Comparison of ENCODE assay signal across 9 mouse cellular contexts in the genomic region with DNA sequence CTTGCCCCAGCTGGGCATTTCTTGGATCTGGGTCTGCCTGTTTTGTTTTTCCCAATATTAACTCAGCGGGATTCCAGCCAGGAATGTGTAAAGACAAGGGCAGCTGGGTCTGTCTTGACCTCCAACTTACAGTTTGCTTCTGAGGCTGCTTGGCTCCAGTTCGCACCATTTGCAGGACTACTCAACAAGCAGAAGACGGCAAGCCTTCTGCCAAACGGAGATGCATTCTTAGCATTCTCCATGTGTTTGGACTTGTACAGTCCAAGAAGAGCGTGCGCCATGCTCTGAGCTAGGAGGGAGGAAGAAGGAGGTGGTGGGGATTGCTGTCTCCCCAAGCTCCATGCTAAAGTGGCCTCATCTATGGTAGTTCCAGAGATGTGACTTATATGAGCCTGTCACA.
DNase-seq lines count a peak whose midpoint lies in the region; ATAC-seq and TF ChIP-seq lines count a peak whose summit lies in the region.
"Had no signal": no experiment of that assay in that cellular context is flagged by ENCODE, and none has a peak within 500 bp of the region (broad histone marks: within the 10 kb centered on the region; RNA-seq: fewer than 3 reads in every experiment).

No protein-coding gene starts in this region.

- H3K9ac ChIP-seq in heart, embryonic 12.5 days: no peak overlapping the region
- H3K9ac ChIP-seq in midbrain, postnatal 0 days (replicated peaks; ENCODE audit: low read length, poor library complexity, severe bottlenecking): no peak overlapping the region
- no peak overlapping the region for H3K9ac ChIP-seq in midbrain, embryonic 14.5 days (replicated peaks; ENCODE audit: low read length)
- H3K9ac ChIP-seq: liver, embryonic 13.5 days had no signal

- no peak for TF ChIP-seq CTCF in midbrain, postnatal 0 days (IDR thresholded peaks at IDR 0.05)

- no peaks in the 10 kb centered on the region for H3K36me3 ChIP-seq in heart, embryonic 12.5 days
- H3K36me3 ChIP-seq in midbrain, postnatal 0 days (ENCODE audit: insufficient read depth, low read length): no peaks in the 10 kb centered on the region
- no peaks in the 10 kb centered on the region for H3K36me3 ChIP-seq in midbrain, embryonic 14.5 days (ENCODE audit: control insufficient read depth, insufficient read depth, low read length)
- H3K36me3 ChIP-seq: liver, embryonic 13.5 days had no signal

- H3K27me3 ChIP-seq in heart, embryonic 12.5 days (replicated peaks): no peaks in the 10 kb centered on the region
- H3K27me3 ChIP-seq in midbrain, postnatal 0 days (ENCODE audit: insufficient read depth, low read length): no peaks in the 10 kb centered on the region
- no peaks in the 10 kb centered on the region for H3K27me3 ChIP-seq in midbrain, embryonic 14.5 days (ENCODE audit: control insufficient read depth, insufficient read depth, low read length)
- H3K27me3 ChIP-seq: liver, embryonic 13.5 days had no signal

- H3K4me1 ChIP-seq in heart, embryonic 12.5 days (replicated peaks): peaks cover 9% of the 10 kb centered on the region; the same call in 1 of the 2 replicates
- no peaks in the 10 kb centered on the region; the same call in 1 of the 2 replicates for H3K4me1 ChIP-seq in midbrain, postnatal 0 days (ENCODE audit: insufficient read depth, low read length)
- 0 out of 2 replicates have a peak, but pooled peaks cover 3% of the 10 kb centered on the region for H3K4me1 ChIP-seq in midbrain, embryonic 14.5 days (ENCODE audit: control insufficient read depth, insufficient read depth, low read length)
- H3K4me1 ChIP-seq: liver, embryonic 13.5 days had no signal

- no peak overlapping the region for H3K4me3 ChIP-seq in heart, embryonic 12.5 days
- no peak overlapping the region for H3K4me3 ChIP-seq in midbrain, postnatal 0 days (ENCODE audit: low read depth, low read length)
- no peak overlapping the region for H3K4me3 ChIP-seq in midbrain, embryonic 14.5 days (replicated peaks; ENCODE audit: low read depth, low read length)
- H3K4me3 ChIP-seq: liver, embryonic 13.5 days had no signal

- DNase-seq in heart, adult 11 months: peak; percentile 96
- peak; percentile 42 for DNase-seq in midbrain, postnatal 0 days (ENCODE audit: low spot score)
- DNase-seq in midbrain, embryonic 14.5 days: no peak
- peak; percentile 10 for DNase-seq in forelimb bud, embryonic 11.5 days (ENCODE audit: low read depth, low spot score)
- peak; percentile 34 for DNase-seq in mesoderm, embryonic 11.5 days (ENCODE audit: low read depth, low spot score)
- no peak for DNase-seq in frontal cortex, postnatal 36 days (ENCODE audit: low spot score in 2 of 2)
- DNase-seq: liver, embryonic 13.5 days had no signal

- H3K9me3 ChIP-seq in heart, embryonic 12.5 days (replicated peaks): no peaks in the 10 kb centered on the region
- no peaks in the 10 kb centered on the region for H3K9me3 ChIP-seq in midbrain, postnatal 0 days (ENCODE audit: low read length)
- no peaks in the 10 kb centered on the region for H3K9me3 ChIP-seq in midbrain, embryonic 14.5 days (ENCODE audit: control insufficient read depth, low read length)
- H3K9me3 ChIP-seq: liver, embryonic 13.5 days had no signal

- 65% methylated on average over 6 of the region's 6 CpGs for WGBS in heart, embryonic 12.5 days
- 82% methylated on average over 6 of the region's 6 CpGs for WGBS in midbrain, postnatal 0 days
- 84% methylated on average over 6 of the region's 6 CpGs for WGBS in midbrain, embryonic 14.5 days

- H3K4me2 ChIP-seq in heart, embryonic 12.5 days: no peak overlapping the region
- H3K4me2 ChIP-seq in midbrain, postnatal 0 days (ENCODE audit: low read depth, low read length, poor library complexity, severe bottlenecking): no peak overlapping the region
- H3K4me2 ChIP-seq in midbrain, embryonic 14.5 days (ENCODE audit: low read length): no peak overlapping the region
- H3K4me2 ChIP-seq: liver, embryonic 13.5 days had no signal

- ATAC-seq in heart, embryonic 12.5 days (ENCODE audit: insufficient number of reproducible peaks, low FRiP score): no peak
- no peak for ATAC-seq in midbrain, postnatal 0 days (ENCODE audit: low FRiP score)
- ATAC-seq in midbrain, embryonic 14.5 days (ENCODE audit: low FRiP score, low TSS enrichment): no peak
- ATAC-seq in inflammation-experienced regulatory T-cells, adult 6 months: no peak

- no peak overlapping the region for H3K27ac ChIP-seq in heart, embryonic 12.5 days (ENCODE audit: poor library complexity, severe bottlenecking)
- H3K27ac ChIP-seq in midbrain, postnatal 0 days (ENCODE audit: low read depth, low read length): no peak overlapping the region
- no peak overlapping the region for H3K27ac ChIP-seq in midbrain, embryonic 14.5 days (replicated peaks; ENCODE audit: low read depth, low read length)
- H3K27ac ChIP-seq: liver, embryonic 13.5 days had no signal

Comparison
In these comparisons a context has a peak if more than half of its experiments do, and no peak if none do; other contexts are left out.
1. DNase-seq: peak in heart, adult 11 months (single experiment), midbrain, postnatal 0 days (single experiment), forelimb bud, embryonic 11.5 days (single experiment) and mesoderm, embryonic 11.5 days (single experiment); none in midbrain, embryonic 14.5 days (single experiment) and frontal cortex, postnatal 36 days (0 of 2).